Mouse (Mus musculus) neural tube, embryonic 12.5 days (tissue): ENCODE data around the gene Bag1. TPM values are rescaled to one million over a fixed set of nuclear protein-coding genes. Genes with fewer than 3 reads are reported as not detected.

ENCODE experiments used
- ATAC-seq: fragments of 200-750 bp; cut with Nextera tagmentation; 2 replicates; pipeline ENCODE4 v1.8.0; 2017; ENCODE audit warnings: low read depth, mild to moderate bottlenecking, moderate TSS enrichment, moderate library complexity; ENCODE audit not compliant: low FRiP score
- H3K27ac ChIP-seq: fragments of 300-500 bp; sonication (generic); 2 replicates; pipeline ENCODE4 v1.5.1; 2016
- H3K27me3 ChIP-seq: fragments of 300-500 bp; sonication (generic); replicated peaks from 2 replicates; pipeline ENCODE4 v1.6.1; 2016; ENCODE audit warnings: mild to moderate bottlenecking
- H3K36me3 ChIP-seq: fragments of 300-500 bp; sonication (generic); 2 replicates; pipeline ENCODE4 v1.6.1; 2016; ENCODE audit warnings: mild to moderate bottlenecking
- H3K4me1 ChIP-seq: fragments of 300-500 bp; sonication (generic); 2 replicates; pipeline ENCODE4 v1.6.1; 2016
- H3K4me2 ChIP-seq: fragments of 300-500 bp; sonication (generic); replicated peaks from 2 replicates; pipeline ENCODE4 v1.6.1; 2016; ENCODE audit warnings: mild to moderate bottlenecking
- H3K4me3 ChIP-seq: fragments of 300-500 bp; sonication (generic); 2 replicates; pipeline ENCODE4 v1.5.1; 2016
- H3K9ac ChIP-seq: fragments of 300-500 bp; sonication (generic); 2 replicates; pipeline ENCODE4 v1.6.1; 2016; ENCODE audit warnings: mild to moderate bottlenecking
- H3K9me3 ChIP-seq: fragments of 300-500 bp; sonication (generic); 2 replicates; pipeline ENCODE4 v1.6.1; 2016; ENCODE audit warnings: mild to moderate bottlenecking
- WGBS: fragments of 180-500 bp; shearing (Covaris S2); methylation state at CpG from one replicate; pipeline ENCODE4 v1.1.7; 2016; 5-methylcytosine and 5-hydroxymethylcytosine counted together
- polyA plus RNA-seq: library from polyadenylated mRNA; unstranded; fragments of >200 nt; fragmentation: Nextera tagmentation; extraction: Ambion mirVana; gene quantifications from 2 replicates; pipeline ENCODE4 v1.2.1, GENCODE M21; 2016

Gene Bag1
- polyA plus RNA-seq, result 238 and 242 TPM in 2 replicates

DNA sequence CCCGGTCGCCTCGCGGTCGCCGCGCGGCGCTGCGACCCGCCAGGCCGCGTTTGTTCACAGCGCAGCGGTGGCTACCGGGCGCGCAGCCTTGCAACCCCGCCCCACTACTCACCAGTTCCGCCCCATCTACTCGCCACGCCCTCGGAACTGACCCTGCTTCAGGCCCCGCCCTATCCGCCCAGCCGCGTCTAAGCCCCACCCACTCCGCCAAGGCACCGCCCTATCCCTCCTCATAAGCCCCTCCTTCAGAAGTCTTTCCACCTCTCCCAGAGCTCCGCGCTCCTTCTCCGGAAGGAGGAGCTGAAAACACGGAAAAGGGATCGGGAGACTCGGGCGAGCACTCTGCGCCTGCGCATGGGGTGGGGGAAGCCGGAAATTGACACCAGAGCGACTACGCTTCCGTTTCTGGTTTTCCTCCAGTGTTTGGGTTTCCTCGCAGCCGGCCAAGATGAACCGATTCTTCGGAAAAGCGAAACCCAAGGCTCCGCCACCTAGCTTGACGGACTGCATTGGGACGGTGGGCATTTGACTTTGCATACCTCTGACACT lies at the start of gene Bag1, which contains the start of gene Chmp5:
Gene Bag1 (minus strand): TSS at position 135 of the 549 bp plus-strand sequence.
Gene Chmp5 (plus strand): TSS at position 248 of the 549 bp plus-strand sequence.
- H3K4me2 ChIP-seq, result peak within 1 kb of the TSS; percentile 87
- peaks cover 54% of the 10 kb centered on the region for H3K36me3 ChIP-seq
- H3K27ac ChIP-seq, result peak within 1 kb of the TSS; percentile 66; the same call in 1 of the 2 replicates
- peaks cover 24% of the 10 kb centered on the region for H3K4me1 ChIP-seq
- H3K27me3 ChIP-seq, result no peaks in the 10 kb centered on the region
- H3K9me3 ChIP-seq, result no peaks in the 10 kb centered on the region
- peak; percentile 97 for ATAC-seq
- H3K4me3 ChIP-seq, result peak within 1 kb of the TSS; percentile 87
- WGBS, result under 1% methylated on average over 50 of the region's 50 CpGs
- peak within 1 kb of the TSS; percentile 92 for H3K9ac ChIP-seq

DNA sequence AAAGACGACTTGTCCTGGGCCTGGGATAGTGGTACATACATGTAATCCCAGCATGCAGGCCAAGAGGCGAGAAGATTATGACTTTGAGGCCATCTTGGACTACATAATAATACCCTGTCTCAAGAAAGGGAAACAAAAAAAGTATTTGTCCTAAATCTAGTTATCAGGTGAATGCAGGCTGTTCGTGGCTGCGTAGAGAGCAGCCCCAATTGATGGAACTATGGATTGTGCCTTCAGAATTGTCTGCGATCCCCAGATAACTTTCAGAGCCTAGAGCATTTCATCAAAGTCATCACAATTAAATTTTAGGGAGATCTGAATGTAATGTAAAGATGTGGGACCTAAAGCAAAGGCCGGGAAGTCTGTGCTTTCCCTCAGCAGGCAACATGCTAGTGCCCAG lies 48.2 kb upstream of the Bag1 start:
- no peak for ATAC-seq
- Histone ChIP-seq H3K9ac (no peak overlapping the region), H3K4me1 (no peaks in the 10 kb centered on the region), H3K4me2 (no peak overlapping the region), H3K27ac (no peak overlapping the region), H3K9me3 (no peaks in the 10 kb centered on the region), H3K4me3 (no peak overlapping the region), H3K27me3 (no peaks in the 10 kb centered on the region), H3K36me3 (peaks cover 89% of the 10 kb centered on the region)
- WGBS, result 94% methylated on average over 6 of the region's 6 CpGs

DNA sequence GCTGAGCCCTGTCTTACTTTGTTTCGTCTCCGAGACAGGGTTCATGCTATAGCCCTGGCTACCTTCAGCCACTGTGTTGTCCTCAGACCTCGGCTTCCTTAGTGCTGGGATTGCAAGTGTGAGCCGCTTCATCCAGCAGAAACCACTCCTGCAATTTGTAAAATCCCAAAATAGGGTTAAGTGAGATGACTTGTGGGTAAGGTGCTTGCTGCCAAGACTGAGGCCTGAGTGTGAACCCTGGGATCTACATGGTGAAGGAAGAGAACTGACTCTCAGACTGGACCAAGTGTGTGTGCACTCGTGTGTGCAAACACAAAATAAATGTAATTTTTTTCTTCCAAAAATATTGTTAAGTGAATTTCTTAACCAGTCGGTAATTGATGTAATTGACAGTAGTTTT lies 41.5 kb upstream of the Bag1 start:
- no peak overlapping the region for H3K4me2 ChIP-seq
- WGBS, result 88% methylated on average over 6 of the region's 6 CpGs
- no peak overlapping the region for H3K27ac ChIP-seq
- no peak for ATAC-seq
- no peaks in the 10 kb centered on the region for H3K4me1 ChIP-seq
- H3K4me3 ChIP-seq, result no peak overlapping the region
- H3K9ac ChIP-seq, result no peak overlapping the region
- no peaks in the 10 kb centered on the region for H3K27me3 ChIP-seq
- peaks cover 84% of the 10 kb centered on the region for H3K36me3 ChIP-seq
- no peaks in the 10 kb centered on the region for H3K9me3 ChIP-seq

DNA sequence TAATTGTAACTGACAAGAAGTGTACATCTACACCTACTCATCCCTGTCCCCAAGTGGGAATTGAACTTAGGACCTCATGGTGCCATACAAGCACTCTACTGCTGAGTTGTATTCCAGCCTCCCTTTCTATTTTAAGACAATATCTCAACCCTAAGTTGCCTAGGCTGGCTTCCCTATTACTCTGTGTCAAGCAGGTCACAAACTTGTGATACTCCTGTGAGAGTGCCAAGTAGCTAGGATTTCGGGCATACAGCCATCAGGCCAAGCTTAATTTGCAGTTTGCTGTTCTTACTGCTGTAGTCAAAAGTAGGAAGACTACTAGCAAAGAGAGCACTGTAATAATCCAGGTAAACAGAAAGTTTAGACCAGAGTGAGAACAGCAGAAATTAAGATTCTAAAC lies 35.6 kb upstream of the Bag1 start:
- no peak overlapping the region for H3K4me3 ChIP-seq
- H3K9me3 ChIP-seq, result no peaks in the 10 kb centered on the region
- peaks cover 68% of the 10 kb centered on the region for H3K36me3 ChIP-seq
- no peak for ATAC-seq
- H3K4me1 ChIP-seq, result no peaks in the 10 kb centered on the region
- no peaks in the 10 kb centered on the region for H3K27me3 ChIP-seq
- no peak overlapping the region for H3K9ac ChIP-seq
- H3K4me2 ChIP-seq, result no peak overlapping the region
- H3K27ac ChIP-seq, result no peak overlapping the region
- 98% methylated on average over 1 of the region's 1 CpGs for WGBS

DNA sequence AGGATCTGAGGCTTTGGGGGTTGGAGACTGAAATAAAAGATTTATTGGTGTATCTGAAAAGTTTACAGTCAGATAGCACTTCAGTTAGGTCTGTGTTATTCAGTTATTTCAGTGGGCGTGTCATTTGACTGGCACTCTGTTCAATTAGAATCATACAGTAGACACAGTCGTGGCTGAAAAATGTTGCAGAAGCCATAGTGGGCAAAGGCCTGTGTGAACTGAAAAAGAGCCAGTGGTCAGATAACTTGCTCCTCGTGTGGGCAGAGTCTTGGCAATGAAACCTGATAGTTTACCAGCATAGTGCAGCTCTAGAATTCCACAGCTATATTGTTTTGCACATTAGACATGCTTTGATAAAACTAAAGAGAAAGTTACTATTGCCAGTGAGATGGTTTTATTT lies 34.4 kb upstream of the Bag1 start:
- peaks cover 68% of the 10 kb centered on the region for H3K36me3 ChIP-seq
- no peaks in the 10 kb centered on the region for H3K4me1 ChIP-seq
- no peaks in the 10 kb centered on the region for H3K27me3 ChIP-seq
- H3K4me3 ChIP-seq, result no peak overlapping the region
- no peak overlapping the region for H3K9ac ChIP-seq
- WGBS, result 76% methylated on average over 3 of the region's 3 CpGs
- H3K4me2 ChIP-seq, result no peak overlapping the region
- no peak overlapping the region for H3K27ac ChIP-seq
- ATAC-seq, result no peak
- H3K9me3 ChIP-seq, result no peaks in the 10 kb centered on the region

DNA sequence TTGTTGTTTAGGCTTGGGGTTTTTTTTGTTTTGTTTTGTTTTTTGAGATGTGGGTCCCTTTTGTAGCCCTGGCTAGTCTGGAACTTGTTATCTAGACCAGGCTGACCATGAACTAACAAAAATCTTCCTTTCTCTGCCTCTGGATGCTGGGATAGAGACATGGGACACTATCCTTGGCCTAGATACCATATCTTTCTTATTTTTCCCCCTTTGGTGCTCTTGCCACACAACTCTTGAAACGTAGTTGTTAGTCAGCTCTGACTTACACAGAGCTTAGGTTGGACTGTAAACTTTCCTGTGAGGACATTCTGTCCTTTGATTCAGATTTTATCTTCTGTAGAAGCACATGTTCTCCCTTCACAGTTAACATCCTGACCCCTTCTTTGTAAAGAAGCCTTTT lies 31.3 kb upstream of the Bag1 start:
- ATAC-seq, result no peak
- no peak overlapping the region for H3K9ac ChIP-seq
- no peaks in the 10 kb centered on the region for H3K9me3 ChIP-seq
- H3K36me3 ChIP-seq, result peaks cover 60% of the 10 kb centered on the region
- H3K4me2 ChIP-seq, result no peak overlapping the region
- H3K4me3 ChIP-seq, result no peak overlapping the region
- H3K4me1 ChIP-seq, result no peaks in the 10 kb centered on the region
- H3K27ac ChIP-seq, result no peak overlapping the region
- H3K27me3 ChIP-seq, result no peaks in the 10 kb centered on the region
- WGBS, result 97% methylated on average over 1 of the region's 1 CpGs

DNA sequence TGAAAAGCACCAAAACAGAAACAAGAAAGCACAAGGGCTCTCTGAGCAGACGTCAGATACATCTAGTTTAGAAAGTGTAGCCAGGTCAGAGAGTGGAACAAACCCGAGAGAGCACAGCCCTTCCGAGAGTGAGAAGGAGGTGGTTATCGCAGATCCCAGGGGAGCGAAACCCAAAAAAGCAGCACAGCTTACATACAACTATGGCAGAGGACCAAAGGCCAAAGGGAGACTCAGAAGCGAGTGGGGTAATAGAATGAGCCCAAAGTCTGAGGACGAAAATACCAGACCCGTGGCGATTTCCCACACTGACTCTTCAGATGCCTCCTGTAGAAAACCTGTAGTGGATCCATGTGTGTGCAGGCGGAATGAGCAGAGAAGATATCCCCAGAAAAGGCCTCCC lies 28.6 kb upstream of the Bag1 start:
- Histone ChIP-seq H3K4me2 (no peak overlapping the region), H3K27me3 (no peaks in the 10 kb centered on the region), H3K9me3 (no peaks in the 10 kb centered on the region), H3K4me3 (no peak overlapping the region), H3K27ac (no peak overlapping the region), H3K36me3 (peaks cover 54% of the 10 kb centered on the region), H3K4me1 (no peaks in the 10 kb centered on the region), H3K9ac (no peak overlapping the region)
- 92% methylated on average over 10 of the region's 10 CpGs for WGBS
- no peak for ATAC-seq

DNA sequence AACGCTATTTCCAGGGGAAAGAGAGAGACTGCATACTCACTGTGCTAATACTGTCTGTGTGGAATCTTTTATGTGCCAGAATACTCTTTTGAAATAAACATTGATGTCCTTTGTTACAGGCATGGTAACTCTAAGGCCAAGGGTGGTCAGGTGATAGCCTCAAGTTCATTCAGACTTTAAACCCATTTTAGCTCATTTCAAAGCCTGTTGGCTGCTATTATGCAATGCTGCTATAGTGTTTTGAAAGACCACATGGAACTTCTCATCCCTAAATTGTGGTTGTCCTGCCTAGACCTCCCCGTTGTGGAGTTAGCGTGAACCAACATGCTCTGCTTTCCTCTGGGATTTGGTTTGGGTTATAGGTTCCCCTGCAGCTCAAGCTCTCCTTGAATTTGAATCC lies 27.6 kb upstream of the Bag1 start:
- no peaks in the 10 kb centered on the region for H3K27me3 ChIP-seq
- H3K9me3 ChIP-seq, result no peaks in the 10 kb centered on the region
- H3K4me3 ChIP-seq, result no peak overlapping the region
- H3K27ac ChIP-seq, result no peak overlapping the region
- 93% methylated on average over 3 of the region's 3 CpGs for WGBS
- no peak for ATAC-seq
- H3K4me2 ChIP-seq, result no peak overlapping the region
- H3K4me1 ChIP-seq, result no peaks in the 10 kb centered on the region
- H3K9ac ChIP-seq, result no peak overlapping the region
- H3K36me3 ChIP-seq, result peaks cover 44% of the 10 kb centered on the region

DNA sequence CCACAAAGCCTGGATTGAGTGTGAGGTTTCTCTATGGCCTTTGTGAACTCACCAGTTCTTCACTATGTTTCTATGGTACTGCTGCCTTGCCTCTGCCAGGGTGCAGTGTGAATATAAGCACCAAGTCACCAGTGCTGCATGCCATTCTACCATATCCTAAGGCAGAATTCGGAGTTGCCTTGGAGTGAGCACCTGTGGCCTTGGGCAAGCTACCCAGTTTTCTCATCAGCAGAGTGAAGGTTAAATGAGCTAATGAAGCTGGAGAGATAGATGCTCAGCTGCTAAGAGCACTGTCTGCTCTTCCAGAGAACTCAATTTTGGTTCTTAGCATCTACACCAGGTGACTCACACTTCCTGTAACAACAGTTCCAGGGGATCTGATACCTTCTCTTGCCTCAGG lies 25.9 kb upstream of the Bag1 start:
- 93% methylated on average over 1 of the region's 1 CpGs for WGBS
- no peak overlapping the region for H3K9ac ChIP-seq
- no peak overlapping the region for H3K4me2 ChIP-seq
- ATAC-seq, result no peak
- no peaks in the 10 kb centered on the region for H3K27me3 ChIP-seq
- no peak overlapping the region for H3K27ac ChIP-seq
- H3K9me3 ChIP-seq, result no peaks in the 10 kb centered on the region
- peaks cover 5% of the 10 kb centered on the region for H3K4me1 ChIP-seq
- no peak overlapping the region for H3K4me3 ChIP-seq
- H3K36me3 ChIP-seq, result peaks cover 29% of the 10 kb centered on the region

DNA sequence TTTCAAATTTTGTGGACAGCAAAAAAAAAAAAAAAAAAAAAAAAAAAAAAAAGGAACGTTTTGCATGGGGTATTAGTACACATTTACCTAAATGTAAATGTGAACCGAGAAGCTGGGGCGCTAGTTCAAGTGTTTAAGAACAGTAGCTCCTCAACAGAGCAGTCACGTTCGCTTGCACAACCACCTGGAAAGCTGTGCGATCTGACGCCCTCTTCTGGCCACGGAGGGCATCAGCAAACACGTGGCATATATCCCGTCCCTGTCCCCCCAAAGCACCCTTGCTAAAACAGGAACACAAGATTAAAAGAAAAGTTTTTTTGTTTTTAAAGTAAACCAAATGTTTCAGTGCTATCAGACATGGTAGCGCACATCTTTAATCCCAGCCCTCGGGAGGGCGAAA lies 23.6 kb upstream of the Bag1 start:
- ATAC-seq, result no peak
- H3K9ac ChIP-seq, result peak overlapping the region; percentile 84; the same call in 1 of the 2 replicates
- WGBS, result 26% methylated on average over 13 of the region's 13 CpGs
- peak overlapping the region; percentile 92 for H3K4me3 ChIP-seq
- no peaks in the 10 kb centered on the region for H3K27me3 ChIP-seq
- no peak overlapping the region for H3K27ac ChIP-seq
- peaks cover 10% of the 10 kb centered on the region for H3K36me3 ChIP-seq
- peaks cover 5% of the 10 kb centered on the region for H3K4me1 ChIP-seq
- no peaks in the 10 kb centered on the region for H3K9me3 ChIP-seq
- H3K4me2 ChIP-seq, result peak overlapping the region; percentile 69

DNA sequence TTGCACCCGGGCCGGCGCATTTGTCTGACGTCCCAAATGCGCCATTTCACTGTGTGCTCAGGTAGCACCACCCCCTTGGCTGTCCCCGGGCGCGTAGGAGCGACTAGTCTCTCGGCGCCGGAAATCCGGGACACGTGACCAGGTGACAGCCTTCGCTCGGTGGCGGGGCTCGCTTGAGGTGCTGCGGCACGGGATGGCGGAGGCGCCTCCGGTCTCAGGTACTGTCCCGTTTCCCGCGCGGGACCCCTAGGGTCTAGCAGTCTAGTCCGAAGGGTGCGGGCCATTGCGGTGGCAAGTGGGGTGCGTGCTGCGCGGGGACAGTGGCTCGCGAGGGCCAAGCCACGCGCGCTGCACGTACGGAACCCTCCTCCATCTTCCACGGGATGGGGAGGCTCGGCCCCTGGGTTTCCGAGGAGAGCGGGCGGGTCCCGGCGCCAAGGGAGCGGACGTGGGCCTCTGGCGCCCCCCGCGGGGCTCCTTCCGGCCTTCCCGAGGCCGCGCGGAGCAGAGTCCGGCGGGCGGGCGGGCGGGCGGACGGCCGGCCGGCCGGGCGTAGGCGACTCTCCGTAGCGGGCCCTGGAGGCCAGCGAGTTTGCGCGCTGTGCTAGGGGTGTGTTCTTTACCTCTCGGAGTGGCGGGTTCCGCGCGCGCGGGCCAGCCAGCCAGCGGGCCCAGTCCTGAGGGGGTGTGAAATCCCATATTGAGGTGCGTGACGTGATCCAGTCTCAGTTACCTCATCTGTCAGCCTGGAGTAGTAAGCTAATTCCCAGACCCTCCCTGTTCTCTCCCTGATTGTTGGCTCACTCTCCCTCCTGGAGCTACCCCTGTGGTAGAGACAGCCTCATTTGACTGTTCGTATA lies 23.0 kb upstream of the Bag1 start, which contains the start of gene Nfx1:
Gene Nfx1 (plus strand): TSS at position 65 of the 860 bp plus-strand sequence.
- under 1% methylated on average over 84 of the region's 85 CpGs for WGBS
- Histone ChIP-seq H3K27ac (peak within 1 kb of the TSS; percentile 80), H3K36me3 (peaks cover 12% of the 10 kb centered on the region), H3K4me2 (peak within 1 kb of the TSS; percentile 69), H3K9ac (peak within 1 kb of the TSS; percentile 84), H3K4me3 (peak within 1 kb of the TSS; percentile 92), H3K4me1 (peaks cover 5% of the 10 kb centered on the region), H3K9me3 (no peaks in the 10 kb centered on the region), H3K27me3 (no peaks in the 10 kb centered on the region)
- peak; percentile 97 for ATAC-seq

DNA sequence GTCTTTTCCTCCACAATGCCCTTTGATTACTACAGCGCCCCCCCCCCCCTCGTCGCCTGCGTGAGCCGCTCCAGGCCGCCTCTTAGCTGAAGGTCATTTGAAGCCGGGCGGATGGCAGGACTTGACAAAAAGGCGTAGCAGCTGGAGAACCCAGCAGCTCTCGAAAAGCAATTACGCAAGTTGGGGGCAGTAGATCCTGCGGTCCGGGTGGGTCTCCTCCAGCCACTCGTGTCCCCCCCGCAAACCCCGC lies 22.4 kb upstream of the Bag1 start:
- under 1% methylated on average over 16 of the region's 16 CpGs for WGBS

More for the DNA sequence above, 22.4 kb upstream of the Bag1 start:
- peak overlapping the region; percentile 69 for H3K4me2 ChIP-seq
- H3K27ac ChIP-seq, result peak overlapping the region; percentile 80; the same call in 1 of the 2 replicates
- H3K27me3 ChIP-seq, result no peaks in the 10 kb centered on the region
- no peaks in the 10 kb centered on the region for H3K9me3 ChIP-seq
- peak overlapping the region; percentile 92 for H3K4me3 ChIP-seq
- peak overlapping the region; percentile 84 for H3K9ac ChIP-seq
- peaks cover 14% of the 10 kb centered on the region for H3K36me3 ChIP-seq
- no peak; the same call in 1 of the 2 replicates for ATAC-seq
- peaks cover 5% of the 10 kb centered on the region for H3K4me1 ChIP-seq
